Mouse (Mus musculus) adrenal gland, adult 2 months (tissue): ENCODE measurements around the gene Kctd13. TPM values are rescaled to one million over a fixed set of nuclear protein-coding genes. Genes with fewer than 3 reads are reported as not detected.

Experiments used
- DNase-seq: peaks from one replicate; pipeline ENCODE4 v3.0.0; 2021
- polyA plus RNA-seq: library from polyadenylated mRNA; depleted of rRNA; stranded (reverse); fragments of >200 nt; gene quantifications from 2 replicates; pipeline ENCODE4 v1.2.3, GENCODE M21; 2012; rRNA removed
- total RNA-seq, 2 experiments: library from RNA; stranded (reverse); gene quantifications; 2 replicates each; pipeline ENCODE4 v1.2.3; 2021

Gene Kctd13
- total and polyA plus RNA-seq, 3 experiments: 25.9 to 52.9 (median 26.8) TPM

GRCm38 (mm10) chr7:126982054-126982453 is 53.4 kb downstream of the Kctd13 start:
- DNase-seq: no peak

- no peak for DNase-seq
These were observed 54.4 kb downstream of the Kctd13 start for GRCm38 (mm10) chr7:126983113-126983512.

- DNase-seq: no peak
These were observed 56.2 kb downstream of the Kctd13 start for GRCm38 (mm10) chr7:126984667-126985444.

- DNase-seq: peak; percentile 36
These were observed 57.6 kb downstream of the Kctd13 start for GRCm38 (mm10) chr7:126986319-126986718.

- DNase-seq: no peak
These were observed 60.1 kb downstream of the Kctd13 start for GRCm38 (mm10) chr7:126988816-126989215.

Other genes starting within 250 kb of the Kctd13 start
- 100 to 1,000 TPM; 101 to 104 TPM for gene Bola2, start 233.5 kb upstream of the Kctd13 start, total RNA-seq
- gene Bola2, start 233.5 kb upstream of the Kctd13 start, polyA plus RNA-seq: 44.1 and 48.7 TPM in 2 replicates
- 10 to 100 TPM; 11.3 to 13.5 TPM for gene Slx1b, start 233.1 kb upstream of the Kctd13 start, total RNA-seq
- gene Slx1b, start 233.1 kb upstream of the Kctd13 start, polyA plus RNA-seq: 35.0 and 35.7 TPM in 2 replicates
- 10 to 100 TPM; 11.6 to 24.3 TPM for gene Coro1a, start 221.1 kb upstream of the Kctd13 start, total RNA-seq
- 49.5 and 67.1 TPM in 2 replicates for gene Coro1a, start 221.1 kb upstream of the Kctd13 start, polyA plus RNA-seq
- gene Mapk3, start 169.3 kb upstream of the Kctd13 start, total RNA-seq: 100 to 1,000 TPM; 139 to 169 TPM
- 242 and 299 TPM in 2 replicates for gene Mapk3, start 169.3 kb upstream of the Kctd13 start, polyA plus RNA-seq
- gene Gdpd3, start 162.5 kb upstream of the Kctd13 start, total RNA-seq: 1 to 10 TPM; 2.4 TPM
- gene Gdpd3, start 162.5 kb upstream of the Kctd13 start, polyA plus RNA-seq: 10.2 and 10.3 TPM in 2 replicates
- 100 to 1,000 TPM in 1 of 2 experiments, 10 to 100 TPM in 1; 92.8 to 136 TPM for gene Ypel3, start 151.9 kb upstream of the Kctd13 start, total RNA-seq
- 970 and 1,207 TPM in 2 replicates for gene Ypel3, start 151.9 kb upstream of the Kctd13 start, polyA plus RNA-seq
- under 1 TPM; 0.31 to 0.75 TPM for gene Tbx6, start 147.4 kb upstream of the Kctd13 start, total RNA-seq
- gene Tbx6, start 147.4 kb upstream of the Kctd13 start, polyA plus RNA-seq: 3.4 and 3.7 TPM in 2 replicates
- 10 to 100 TPM; 77.4 to 86.0 TPM for gene Ppp4c, start 136.4 kb upstream of the Kctd13 start, total RNA-seq
- 89.8 and 92.4 TPM in 2 replicates for gene Ppp4c, start 136.4 kb upstream of the Kctd13 start, polyA plus RNA-seq
- gene Fam57b, start 131.2 kb upstream of the Kctd13 start, total RNA-seq: 10 to 100 TPM; 16.4 to 21.0 TPM
- gene Fam57b, start 131.2 kb upstream of the Kctd13 start, polyA plus RNA-seq: 27.8 and 40.9 TPM in 2 replicates
- gene 4930451I11Rik, start 97.2 kb upstream of the Kctd13 start, total RNA-seq: not detected
- gene 4930451I11Rik, start 97.2 kb upstream of the Kctd13 start, polyA plus RNA-seq: not detected in 2 replicates
- under 1 TPM; 0.40 to 0.52 TPM for gene Doc2a, start 81.5 kb upstream of the Kctd13 start, total RNA-seq
- 0.52 and 0.83 TPM in 2 replicates for gene Doc2a, start 81.5 kb upstream of the Kctd13 start, polyA plus RNA-seq
- gene Hirip3, start 66.9 kb upstream of the Kctd13 start, total RNA-seq: 10 to 100 TPM in 1 of 2 experiments, 1 to 10 TPM in 1; 8.2 to 16.3 TPM
- 1.4 and 2.9 TPM in 2 replicates for gene Hirip3, start 66.9 kb upstream of the Kctd13 start, polyA plus RNA-seq
- 10 to 100 TPM; 42.5 to 44.5 TPM for gene Ino80e, start 66.5 kb upstream of the Kctd13 start, total RNA-seq
- 73.8 and 75.0 TPM in 2 replicates for gene Ino80e, start 66.5 kb upstream of the Kctd13 start, polyA plus RNA-seq
- 10 to 100 TPM; 60.6 to 66.8 TPM for gene Taok2, start 44.2 kb upstream of the Kctd13 start, total RNA-seq
- gene Taok2, start 44.2 kb upstream of the Kctd13 start, polyA plus RNA-seq: 136 and 169 TPM in 2 replicates
- 10 to 100 TPM; 28.1 to 35.4 TPM for gene Tmem219, start 6.0 kb upstream of the Kctd13 start, total RNA-seq
- gene Tmem219, start 6.0 kb upstream of the Kctd13 start, polyA plus RNA-seq: 242 and 243 TPM in 2 replicates
- gene Asphd1, start 20.7 kb downstream of the Kctd13 start, total RNA-seq: 1 to 10 TPM in 1 of 2 experiments, under 1 TPM in 1; 0.66 to 2.2 TPM
- 2.0 and 2.5 TPM in 2 replicates for gene Asphd1, start 20.7 kb downstream of the Kctd13 start, polyA plus RNA-seq
- 100 to 1,000 TPM in 1 of 2 experiments, 10 to 100 TPM in 1; 87.4 to 126 TPM for gene Sez6l2, start 21.7 kb downstream of the Kctd13 start, total RNA-seq
- 33.4 and 42.4 TPM in 2 replicates for gene Sez6l2, start 21.7 kb downstream of the Kctd13 start, polyA plus RNA-seq
- gene Cdipt, start 47.0 kb downstream of the Kctd13 start, total RNA-seq: 100 to 1,000 TPM; 102 to 107 TPM
- 239 and 259 TPM in 2 replicates for gene Cdipt, start 47.0 kb downstream of the Kctd13 start, polyA plus RNA-seq
- 1 to 10 TPM; 1.6 TPM for gene Cdiptos, start 47.2 kb downstream of the Kctd13 start, total RNA-seq
- gene Cdiptos, start 47.2 kb downstream of the Kctd13 start, polyA plus RNA-seq: 0.43 and 1.4 TPM in 2 replicates
- 100 to 1,000 TPM; 115 to 145 TPM for gene Mvp, start 85.7 kb downstream of the Kctd13 start, total RNA-seq
- gene Mvp, start 85.7 kb downstream of the Kctd13 start, polyA plus RNA-seq: 95.3 and 172 TPM in 2 replicates
- 1 to 10 TPM in 1 of 2 experiments, not detected in 1; 1.3 TPM for gene Pagr1b, start 87.6 kb downstream of the Kctd13 start, total RNA-seq
- 1.7 and 2.0 TPM in 2 replicates for gene Pagr1b, start 87.6 kb downstream of the Kctd13 start, polyA plus RNA-seq
- gene Pagr1a, start 88.5 kb downstream of the Kctd13 start, total RNA-seq: 10 to 100 TPM; 16.4 to 20.3 TPM
- 0.66 and 13.1 TPM in 2 replicates for gene Pagr1a, start 88.5 kb downstream of the Kctd13 start, polyA plus RNA-seq
- gene Gm42742, start 92.2 kb downstream of the Kctd13 start, total RNA-seq: 10 to 100 TPM; 19.9 to 29.2 TPM
- 13.7 and 28.4 TPM in 2 replicates for gene Gm42742, start 92.2 kb downstream of the Kctd13 start, polyA plus RNA-seq
- 1 to 10 TPM; 1.7 to 2.0 TPM for gene Prrt2, start 92.3 kb downstream of the Kctd13 start, total RNA-seq
- gene Prrt2, start 92.3 kb downstream of the Kctd13 start, polyA plus RNA-seq: 8.5 and 9.5 TPM in 2 replicates
- gene Maz, start 98.2 kb downstream of the Kctd13 start, total RNA-seq: 100 to 1,000 TPM in 1 of 2 experiments, 10 to 100 TPM in 1; 98.7 to 114 TPM
- 833 and 840 TPM in 2 replicates for gene Maz, start 98.2 kb downstream of the Kctd13 start, polyA plus RNA-seq
- 1 to 10 TPM; 2.1 to 2.5 TPM for gene Kif22, start 113.6 kb downstream of the Kctd13 start, total RNA-seq
- 0.64 and 0.89 TPM in 2 replicates for gene Kif22, start 113.6 kb downstream of the Kctd13 start, polyA plus RNA-seq
- not detected for gene Zg16, start 158.4 kb downstream of the Kctd13 start, total RNA-seq
- gene Zg16, start 158.4 kb downstream of the Kctd13 start, polyA plus RNA-seq: 0.18 and 0.49 TPM in 2 replicates
- 1 to 10 TPM; 1.6 to 1.9 TPM for gene AI467606, start 162.5 kb downstream of the Kctd13 start, total RNA-seq
- 7.6 TPM in 2 replicates for gene AI467606, start 162.5 kb downstream of the Kctd13 start, polyA plus RNA-seq
- under 1 TPM; 0.49 to 0.52 TPM for gene Qprt, start 193.3 kb downstream of the Kctd13 start, total RNA-seq
- 0.77 and 1.0 TPM in 2 replicates for gene Qprt, start 193.3 kb downstream of the Kctd13 start, polyA plus RNA-seq
- gene Spn, start 208.9 kb downstream of the Kctd13 start, total RNA-seq: 1 to 10 TPM in 1 of 2 experiments, under 1 TPM in 1; 0.58 to 1.0 TPM
- 1.0 and 2.0 TPM in 2 replicates for gene Spn, start 208.9 kb downstream of the Kctd13 start, polyA plus RNA-seq